Mouse (Mus musculus) thymus, adult 2 months (tissue): ENCODE data around the gene Wnt11.

Source experiments
- CTCF ChIP-seq: fragments of 200-500 bp; IDR thresholded peaks from 2 replicates; pipeline ENCODE4 v1.5.1; 2012; ENCODE audit warnings: mild to moderate bottlenecking, control low read depth, low read length, moderate library complexity, borderline replicate concordance; ENCODE audit not compliant: control insufficient read depth, poor library complexity, insufficient read depth; ENCODE audit errors: extremely low read depth
- POLR2A ChIP-seq: fragments of 200-500 bp; IDR thresholded peaks from 2 replicates; pipeline ENCODE4 v1.6.1; 2012; ENCODE audit warnings: mild to moderate bottlenecking, low read length, control low read depth, moderate library complexity; ENCODE audit not compliant: control insufficient read depth, poor library complexity, insufficient read depth; ENCODE audit errors: extremely low read depth

DNA sequence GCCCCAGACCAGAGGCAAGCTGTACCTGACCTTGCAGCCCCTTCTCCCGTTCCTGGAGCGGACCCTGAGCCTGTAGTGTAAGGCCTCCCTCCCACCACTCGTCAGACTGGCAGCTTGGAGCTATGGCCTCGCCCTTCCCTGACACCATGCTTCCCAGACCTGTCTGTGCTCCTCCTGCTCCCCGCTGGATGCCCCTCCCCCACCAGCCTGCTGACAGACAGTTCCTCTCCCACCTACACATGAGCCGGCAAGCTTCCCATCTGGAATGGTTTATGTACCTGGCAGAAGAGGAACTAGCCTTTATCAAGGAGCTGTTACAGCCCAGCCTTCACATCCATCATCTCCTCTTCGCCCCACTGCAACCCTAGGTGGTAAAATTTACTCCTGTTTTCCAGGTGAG is 6.0 kb upstream of the Wnt11 start:
- no peak for TF ChIP-seq CTCF
- TF ChIP-seq POLR2A: no peak
